Mouse (Mus musculus) embryonic facial prominence, embryonic 14.5 days (tissue): ENCODE measurements at regions not wholly inside any gene's neighbourhood (a gene's known extent, or its start where the extent isn't known, plus 50 kb on each side); places are given as distances from the start of the nearest gene placed in this dataset. TPM values are rescaled to one million over a fixed set of nuclear protein-coding genes. Genes with fewer than 3 reads are reported as not detected.

Experiments
- microRNA-seq: library from miRNA; unstranded; fragments of <30 nt; microRNA quantifications from one replicate; pipeline ENCODE4, GENCODE M21; 2016; ENCODE audit warnings: borderline number of aligned reads

Small RNA genes in the stretch of these regions (microRNA-seq; reads per million reads assigned to microRNA genes)
- gene Gm23364: not detected
